Mouse (Mus musculus) brain, embryonic 14.5 days (tissue): Measurements from ENCODE around the gene Trim11.

Source experiments
- CTCF ChIP-seq: fragments of 200-500 bp; IDR thresholded peaks from 2 replicates; pipeline ENCODE4 v1.5.1; 2012; ENCODE audit warnings: inconsistent platforms, mild to moderate bottlenecking, moderate library complexity, borderline replicate concordance; ENCODE audit not compliant: insufficient read depth, insufficient read length; ENCODE audit errors: extremely low read depth
- POLR2A ChIP-seq: fragments of 200-500 bp; IDR thresholded peaks from 2 replicates; pipeline ENCODE4 v1.6.1; 2012; ENCODE audit warnings: mild to moderate bottlenecking, inconsistent platforms, borderline replicate concordance; ENCODE audit not compliant: poor library complexity, insufficient read depth, insufficient read length, severe bottlenecking; ENCODE audit errors: extremely low read depth

- TF ChIP-seq POLR2A (no peak), CTCF (no peak)
Observed at GRCm38 (mm10) chr11:58947798-58948528, 29.9 kb upstream of the Trim11 start.
